Mouse (Mus musculus) WW6 (cell line): ENCODE results near the gene Ccl17.

Experiments
- DNase-seq: peaks from one replicate; pipeline ENCODE4 v3.0.0-alpha.2; 2013; ENCODE audit warnings: low read depth, low spot score

Gene Ccl17

GRCm38 (mm10) chr8:94810153-94810552 is at the start of gene Ccl17:
Ccl17 (plus strand) TSS chr8:94810453.
- no peak for DNase-seq

- no peak for DNase-seq
These were observed 43.2 kb upstream of the Ccl17 start for GRCm38 (mm10) chr8:94767035-94767434.

- no peak for DNase-seq
These were observed 39.3 kb upstream of the Ccl17 start for GRCm38 (mm10) chr8:94770945-94771344.

GRCm38 (mm10) chr8:94771941-94772670 is 38.1 kb upstream of the Ccl17 start, which contains the start of gene Cx3cl1:
Cx3cl1 (plus strand) TSS chr8:94772009.
- DNase-seq = peak; percentile 77

DNA sequence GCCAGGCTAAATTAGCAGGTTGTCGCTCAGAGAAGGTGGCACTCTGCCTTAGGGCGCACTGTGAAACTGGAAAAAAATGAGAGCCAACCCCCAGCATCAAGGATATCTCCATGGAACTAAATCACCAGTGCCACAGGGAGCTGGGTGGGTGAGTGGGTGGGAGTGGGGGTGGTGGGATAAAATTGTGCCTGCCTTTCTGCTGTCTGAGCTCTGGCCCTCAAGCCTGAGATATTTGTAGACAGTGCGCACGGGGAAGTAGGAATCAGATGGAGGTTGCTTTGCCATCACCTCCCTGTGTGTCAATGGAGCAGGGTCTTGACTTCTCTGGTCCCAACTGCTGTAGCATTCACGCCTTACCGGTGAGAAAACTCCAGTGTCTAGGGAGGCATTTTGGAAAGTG is 37.2 kb upstream of the Ccl17 start:
- no peak for DNase-seq

DNA sequence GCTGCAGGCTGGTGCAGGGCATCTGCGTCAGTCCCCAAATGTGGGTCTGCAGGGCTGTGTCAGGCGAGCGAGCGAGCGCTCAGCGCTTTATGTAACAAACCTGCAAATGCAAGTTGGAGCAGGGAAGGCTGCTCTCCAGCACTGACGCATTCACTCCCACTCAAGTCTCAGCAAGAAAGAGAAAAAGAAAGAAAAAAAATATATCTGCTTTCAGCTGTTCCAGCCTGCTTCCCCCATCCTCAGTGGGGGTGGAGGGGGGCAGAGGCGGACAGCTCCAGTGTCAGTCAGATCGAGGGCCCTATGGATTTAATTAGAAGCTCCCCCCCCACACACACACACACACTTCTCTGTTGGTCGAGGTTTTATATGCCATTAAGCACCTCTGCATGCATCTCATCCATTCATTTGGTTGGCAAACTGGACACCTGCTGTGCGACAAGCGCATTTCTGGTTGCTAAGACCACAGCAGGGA is 36.5 kb upstream of the Ccl17 start:
- no peak for DNase-seq

DNA sequence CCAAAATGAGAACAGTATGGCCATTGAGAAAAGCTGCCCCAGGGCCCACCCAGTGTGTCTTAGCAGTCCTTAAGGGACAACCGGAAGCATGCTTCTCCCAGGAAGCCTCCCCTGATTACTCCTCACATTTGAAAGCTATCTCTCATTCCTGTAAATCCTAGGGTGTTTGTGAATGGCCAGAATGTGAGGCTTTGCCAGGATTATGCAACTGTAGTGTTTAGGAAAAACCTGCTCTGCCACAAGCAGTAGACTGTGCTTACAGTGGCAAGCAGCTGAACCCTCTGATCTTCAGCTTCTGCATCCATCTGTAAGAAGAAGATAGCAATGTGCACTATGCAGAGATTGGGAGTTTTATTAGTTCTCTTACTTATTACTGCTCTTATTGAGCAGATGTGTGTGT is 35.7 kb upstream of the Ccl17 start:
- no peak for DNase-seq

DNA sequence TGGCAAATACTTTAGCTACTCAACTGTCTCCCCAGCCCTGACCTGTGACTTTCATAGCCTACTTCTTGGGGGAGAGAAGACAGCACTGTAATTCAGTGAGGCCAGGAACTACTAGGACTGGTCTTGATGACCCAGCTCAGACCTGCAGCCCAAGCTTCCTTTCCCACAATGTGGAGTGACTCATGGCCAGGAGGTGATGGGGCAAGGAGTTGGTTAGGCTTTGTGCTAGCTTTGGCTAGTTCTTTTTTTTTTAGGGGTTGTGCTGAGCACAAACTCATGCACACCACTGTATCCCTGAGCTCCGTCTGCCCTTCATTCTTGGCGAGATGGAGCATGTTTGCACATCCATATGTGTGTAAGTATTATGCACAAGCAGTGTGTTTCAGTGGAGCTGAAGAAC is 33.9 kb upstream of the Ccl17 start:
- DNase-seq = no peak

DNA sequence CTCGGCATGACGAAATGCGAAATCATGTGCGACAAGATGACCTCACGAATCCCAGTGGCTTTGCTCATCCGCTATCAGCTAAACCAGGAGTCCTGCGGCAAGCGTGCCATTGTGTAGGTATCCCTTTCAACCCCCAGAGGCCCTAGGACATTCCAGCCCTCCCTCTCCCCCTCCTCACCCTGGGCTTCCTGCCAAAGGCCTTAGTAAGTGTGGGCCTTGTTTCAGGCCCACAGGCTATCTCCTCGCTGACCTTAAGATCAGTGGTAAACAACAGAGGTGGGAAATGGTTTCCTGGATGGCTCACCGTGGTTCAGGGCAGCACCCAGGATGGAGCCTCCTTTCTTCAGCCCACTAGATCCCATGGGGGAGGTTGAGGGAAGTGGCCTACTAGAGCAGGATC is 32.2 kb upstream of the Ccl17 start:
- DNase-seq = no peak

DNA sequence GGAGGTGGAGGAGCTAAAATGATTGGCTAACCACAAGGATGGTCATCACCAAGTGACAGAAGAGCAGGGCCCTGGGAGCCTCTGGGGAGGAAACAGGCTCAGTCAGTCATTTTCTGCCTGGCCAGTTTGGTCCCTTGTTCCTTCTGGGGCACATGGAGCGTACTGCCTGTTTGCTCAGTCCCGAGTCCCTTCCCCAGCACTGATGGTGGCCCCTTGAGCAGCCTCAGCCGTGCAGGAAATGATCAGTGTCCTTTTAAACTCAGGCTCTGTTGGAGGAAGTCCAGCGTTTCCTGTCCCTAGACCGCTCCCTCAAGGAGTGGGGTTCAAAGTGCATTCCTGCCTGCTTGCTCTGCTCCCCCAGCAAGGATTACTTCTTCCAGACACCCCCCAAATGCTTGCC is 31.8 kb upstream of the Ccl17 start:
- no peak for DNase-seq

DNA sequence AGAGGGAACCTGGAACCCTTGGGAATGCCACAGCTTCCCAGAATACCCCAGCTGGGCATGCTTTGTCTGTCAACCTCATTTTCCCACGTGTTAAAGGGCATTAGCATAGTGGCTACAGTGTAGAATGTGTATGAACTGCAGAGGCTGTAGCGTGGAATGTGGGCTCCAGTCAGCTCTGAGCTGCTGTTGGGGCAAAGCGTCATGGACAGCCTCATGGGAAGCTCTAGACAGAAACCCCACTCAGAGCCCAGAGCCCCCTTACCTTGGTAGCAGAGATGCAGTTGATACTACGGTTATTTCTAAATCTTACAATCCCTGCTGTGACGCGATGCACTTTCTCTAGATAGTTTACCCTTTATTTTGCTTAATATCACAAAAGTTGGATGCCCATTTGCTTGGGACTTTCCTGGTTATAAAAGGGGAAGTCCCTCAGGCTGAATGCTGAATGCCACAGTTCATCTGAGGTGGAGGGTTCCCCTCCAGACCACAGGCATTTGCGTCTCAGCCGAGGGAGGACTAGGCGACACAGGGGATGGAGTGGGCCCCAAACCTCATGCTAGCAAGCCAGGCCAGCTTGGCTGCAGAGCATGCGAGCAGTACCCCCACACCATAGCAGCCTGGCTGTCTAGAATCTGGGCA is 31.2 kb upstream of the Ccl17 start:
- no peak for DNase-seq

DNA sequence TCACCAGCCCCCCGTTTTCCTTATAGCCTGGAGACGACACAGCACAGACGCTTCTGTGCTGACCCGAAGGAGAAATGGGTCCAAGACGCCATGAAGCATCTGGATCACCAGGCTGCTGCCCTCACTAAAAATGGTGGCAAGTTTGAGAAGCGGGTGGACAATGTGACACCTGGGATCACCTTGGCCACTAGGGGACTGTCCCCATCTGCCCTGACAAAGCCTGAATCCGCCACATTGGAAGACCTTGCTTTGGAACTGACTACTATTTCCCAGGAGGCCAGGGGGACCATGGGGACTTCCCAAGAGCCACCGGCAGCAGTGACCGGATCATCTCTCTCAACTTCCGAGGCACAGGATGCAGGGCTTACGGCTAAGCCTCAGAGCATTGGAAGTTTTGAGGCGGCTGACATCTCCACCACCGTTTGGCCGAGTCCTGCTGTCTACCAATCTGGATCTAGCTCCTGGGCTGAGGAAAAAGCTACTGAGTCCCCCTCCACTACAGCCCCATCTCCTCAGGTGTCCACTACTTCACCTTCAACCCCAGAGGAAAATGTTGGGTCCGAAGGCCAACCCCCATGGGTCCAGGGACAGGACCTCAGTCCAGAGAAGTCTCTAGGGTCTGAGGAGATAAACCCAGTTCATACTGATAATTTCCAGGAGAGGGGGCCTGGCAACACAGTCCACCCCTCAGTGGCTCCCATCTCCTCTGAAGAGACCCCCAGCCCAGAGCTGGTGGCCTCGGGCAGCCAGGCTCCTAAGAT is 30.5 kb upstream of the Ccl17 start:
- DNase-seq = no peak

DNA sequence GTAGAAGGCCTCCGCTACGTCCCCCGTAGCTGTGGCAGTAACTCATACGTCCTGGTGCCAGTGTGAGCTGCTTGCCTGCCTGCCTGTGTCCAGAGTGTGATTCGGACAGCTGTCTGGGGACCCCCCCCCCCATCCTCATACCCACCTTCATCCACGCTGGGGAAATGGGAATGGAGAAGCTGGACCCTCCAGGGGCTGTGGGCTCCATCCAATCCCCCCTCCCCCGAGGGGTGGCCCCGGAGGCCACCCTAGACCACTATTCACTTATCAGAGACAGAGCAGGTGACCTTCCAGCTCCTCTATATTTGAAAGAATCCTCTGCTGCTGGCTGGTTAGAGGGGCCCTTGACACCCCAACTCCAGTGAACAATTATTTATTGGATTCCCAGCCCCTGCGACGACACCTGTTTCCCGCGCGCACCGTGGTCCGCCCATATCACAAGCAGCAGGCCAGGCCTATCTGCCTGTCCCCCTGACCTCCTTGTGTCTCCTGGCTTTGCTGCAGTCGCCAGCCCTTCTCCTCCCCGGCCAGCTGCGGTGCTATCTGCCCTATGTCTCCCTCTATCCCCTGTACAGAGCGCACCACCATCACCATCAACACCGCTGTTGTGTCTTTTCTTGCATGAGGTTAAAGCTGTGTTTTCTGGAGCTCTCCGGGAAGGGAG is 29.6 kb upstream of the Ccl17 start:
- DNase-seq = no peak

GRCm38 (mm10) chr8:94781155-94781837 is 29.0 kb upstream of the Ccl17 start:
- no peak for DNase-seq

DNA sequence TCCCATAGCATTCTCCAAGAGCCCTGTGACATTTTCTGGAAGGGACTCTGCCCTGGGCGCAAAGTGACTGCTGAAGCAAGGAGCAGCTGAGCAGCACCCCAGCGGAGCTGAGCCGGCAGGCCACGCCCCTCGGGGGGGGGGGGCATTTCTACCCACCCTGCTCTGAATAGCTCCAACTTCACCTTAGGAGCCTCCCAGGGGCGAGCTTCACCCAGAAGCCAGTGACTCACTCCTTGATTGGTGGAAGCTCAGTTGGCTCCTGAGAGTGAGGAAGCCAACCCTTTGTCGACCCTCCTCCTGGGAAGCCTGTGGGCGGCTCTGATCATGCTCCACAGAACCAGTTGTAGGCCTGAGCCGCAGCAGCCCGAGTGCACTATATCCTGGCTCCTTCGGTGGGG is 28.4 kb upstream of the Ccl17 start:
- no peak for DNase-seq

DNA sequence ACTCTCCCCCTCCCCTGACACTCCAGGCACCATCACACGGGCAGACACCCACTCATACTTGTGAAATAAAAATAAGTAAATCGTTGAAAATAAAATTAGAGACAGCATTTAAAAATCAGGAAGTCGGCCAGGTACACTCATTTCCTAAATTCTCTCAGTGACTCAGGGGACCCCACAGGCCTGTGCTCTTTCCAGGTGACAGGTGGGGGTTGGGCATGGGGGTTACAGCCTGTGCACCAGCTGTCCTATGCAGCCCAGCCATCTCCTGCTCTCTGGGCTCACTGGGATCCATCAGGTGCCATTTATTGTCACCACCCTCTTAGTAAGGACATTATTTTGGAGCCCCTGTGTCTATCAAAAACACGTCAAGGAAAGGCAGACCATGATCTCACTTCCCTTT is 26.4 kb upstream of the Ccl17 start:
- no peak for DNase-seq

DNA sequence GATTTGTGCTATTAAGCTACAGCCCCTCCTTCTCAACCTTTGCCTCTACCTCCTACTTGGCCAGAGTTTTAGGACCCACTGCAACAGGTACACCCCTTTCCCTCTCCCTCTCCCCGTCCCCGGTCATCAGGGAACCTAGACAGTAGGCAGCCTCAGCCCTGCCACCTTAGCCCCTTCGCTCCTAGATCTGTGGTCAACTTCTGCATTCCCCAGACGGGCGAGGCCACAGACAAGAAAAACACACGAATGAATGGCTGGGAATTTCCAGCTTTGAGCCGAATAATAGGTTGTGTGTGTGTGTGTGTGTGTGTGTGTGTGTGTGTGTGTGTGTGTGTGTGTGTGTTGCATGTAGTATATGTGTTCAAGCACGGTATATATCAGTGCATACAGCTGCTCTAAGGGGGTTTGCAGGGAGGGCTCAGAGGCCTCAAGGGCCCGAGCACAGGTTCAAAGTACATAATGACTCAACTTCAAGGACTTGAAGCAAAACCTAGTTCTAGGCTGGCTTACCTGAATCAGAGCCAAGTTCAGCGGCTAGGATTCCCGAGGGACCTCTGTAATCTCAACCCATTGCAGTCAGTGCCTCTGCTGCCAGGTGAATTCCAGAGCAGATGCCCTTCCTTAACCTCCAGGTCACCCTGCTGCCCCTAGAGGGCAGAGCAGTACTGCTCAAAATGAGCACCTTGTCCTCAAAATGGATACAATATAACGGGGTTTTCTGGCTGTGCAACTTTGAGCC is 24.8 kb upstream of the Ccl17 start:
- DNase-seq = no peak

DNA sequence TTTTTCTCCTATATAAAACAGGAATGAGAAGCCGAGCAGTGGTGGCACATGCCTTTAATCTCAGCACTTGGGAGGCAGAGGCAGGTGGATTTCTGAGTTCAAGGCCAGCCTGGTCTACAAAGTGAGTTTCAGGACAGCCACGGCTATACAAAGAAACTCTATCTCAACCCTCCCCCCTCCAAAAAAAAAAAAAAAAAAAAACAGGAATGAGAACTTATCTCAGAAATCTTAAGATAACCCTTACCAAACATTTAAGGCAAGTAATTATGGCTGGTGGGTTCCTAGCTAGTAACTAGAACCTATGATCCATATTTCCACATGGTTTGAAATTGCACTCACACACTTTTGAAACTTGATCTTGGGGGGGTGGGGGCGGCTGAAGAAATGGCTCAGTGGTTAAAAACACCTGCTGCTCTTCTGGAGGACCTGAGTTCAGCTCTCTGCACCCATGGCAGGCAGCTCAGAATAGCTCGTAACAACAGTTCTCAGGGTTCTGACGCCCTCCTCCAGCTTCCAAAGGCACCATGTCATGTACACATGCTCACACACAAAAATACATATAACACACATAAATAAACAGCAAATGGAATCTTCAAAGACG is 24.2 kb upstream of the Ccl17 start:
- no peak for DNase-seq

- DNase-seq = no peak
These were observed 22.4 kb upstream of the Ccl17 start for GRCm38 (mm10) chr8:94787524-94788501.
